Mouse (Mus musculus) limb, embryonic 10.5 days (tissue): ENCODE measurements around the gene Erc2. TPM values are rescaled to one million over a fixed set of nuclear protein-coding genes. Genes with fewer than 3 reads are reported as not detected.

Source experiments
- DNase-seq: peaks from one replicate; pipeline ENCODE4 v3.0.0-alpha.2; 2017; ENCODE audit warnings: low spot score
- H3K27ac ChIP-seq: fragments of 300-500 bp; sonication (generic); 2 replicates; pipeline ENCODE4 v1.5.1; 2016; ENCODE audit warnings: mild to moderate bottlenecking
- H3K27me3 ChIP-seq: fragments of 300-500 bp; sonication (generic); 2 replicates; pipeline ENCODE4 v1.6.1; 2016; ENCODE audit warnings: low read depth, mild to moderate bottlenecking; ENCODE audit not compliant: poor library complexity, severe bottlenecking
- H3K36me3 ChIP-seq: fragments of 300-500 bp; sonication (generic); 2 replicates; pipeline ENCODE4 v1.6.1; 2016; ENCODE audit warnings: mild to moderate bottlenecking, moderate library complexity
- H3K4me1 ChIP-seq: fragments of 300-500 bp; sonication (generic); 2 replicates; pipeline ENCODE4 v1.6.1; 2016
- H3K4me3 ChIP-seq: fragments of 300-500 bp; sonication (generic); 2 replicates; pipeline ENCODE4 v1.5.1; 2016; ENCODE audit warnings: mild to moderate bottlenecking, moderate library complexity
- H3K9me3 ChIP-seq: fragments of 300-500 bp; sonication (generic); replicated peaks from 2 replicates; pipeline ENCODE4 v1.6.1; 2016; ENCODE audit warnings: mild to moderate bottlenecking
- WGBS: fragments of 180-500 bp; shearing (Covaris S2); methylation state at CpG from one replicate; pipeline ENCODE4 v1.1.7; 2016; 5-methylcytosine and 5-hydroxymethylcytosine counted together
- polyA plus RNA-seq: library from polyadenylated mRNA; unstranded; fragments of >200 nt; fragmentation: Nextera tagmentation; extraction: Ambion mirVana; gene quantifications from 2 replicates; pipeline ENCODE4 v1.2.1, GENCODE M21; 2016

Gene Erc2
- polyA plus RNA-seq, 1 experiment from 2014 or later: 4.8 TPM

GRCm38 (mm10) chr14:28504101-28505050 is 882.1 kb downstream of the Erc2 start, which contains the start of gene Wnt5a:
Gene Wnt5a, plus strand, starts transcription at chr14:28504750.
- H3K4me1 ChIP-seq: peaks cover 58% of the 10 kb centered on the region
- H3K27ac ChIP-seq: peak within 1 kb of the TSS; percentile 99
- H3K27me3 ChIP-seq: peaks cover 22% of the 10 kb centered on the region
- peaks cover 9% of the 10 kb centered on the region for H3K36me3 ChIP-seq
- 1% methylated on average over 53 of the region's 53 CpGs for WGBS
- peak within 1 kb of the TSS; percentile 91 for H3K4me3 ChIP-seq
- peak; percentile 84 for DNase-seq
- H3K9me3 ChIP-seq: no peaks in the 10 kb centered on the region

GRCm38 (mm10) chr14:28505051-28505585 is 882.9 kb downstream of the Erc2 start:
- peaks cover 11% of the 10 kb centered on the region for H3K36me3 ChIP-seq
- H3K4me3 ChIP-seq: peak overlapping the region; percentile 91
- H3K4me1 ChIP-seq: peaks cover 61% of the 10 kb centered on the region
- peaks cover 22% of the 10 kb centered on the region for H3K27me3 ChIP-seq
- H3K27ac ChIP-seq: peak overlapping the region; percentile 99
- peak; percentile 77 for DNase-seq
- no peaks in the 10 kb centered on the region for H3K9me3 ChIP-seq
- WGBS: under 1% methylated on average over 22 of the region's 22 CpGs

- under 1% methylated on average over 62 of the region's 62 CpGs for WGBS
- DNase-seq: peak; percentile 79
Measured at GRCm38 (mm10) chr14:28505586-28506375, 883.6 kb downstream of the Erc2 start.

GRCm38 (mm10) chr14:28506376-28506831 is 884.2 kb downstream of the Erc2 start:
- peaks cover 63% of the 10 kb centered on the region for H3K4me1 ChIP-seq
- WGBS: under 1% methylated on average over 29 of the region's 29 CpGs
- peaks cover 17% of the 10 kb centered on the region for H3K27me3 ChIP-seq
- DNase-seq: peak; percentile 83
- H3K27ac ChIP-seq: peak overlapping the region; percentile 99
- H3K4me3 ChIP-seq: peak overlapping the region; percentile 91
- peaks cover 15% of the 10 kb centered on the region for H3K36me3 ChIP-seq
- no peaks in the 10 kb centered on the region for H3K9me3 ChIP-seq

More at GRCm38 (mm10) chr14:28505586-28506375, 883.6 kb downstream of the Erc2 start:
- peak overlapping the region; percentile 99 for H3K27ac ChIP-seq
- H3K27me3 ChIP-seq: peaks cover 17% of the 10 kb centered on the region
- peak overlapping the region; percentile 91 for H3K4me3 ChIP-seq
- H3K4me1 ChIP-seq: peaks cover 63% of the 10 kb centered on the region
- no peaks in the 10 kb centered on the region for H3K9me3 ChIP-seq
- peaks cover 15% of the 10 kb centered on the region for H3K36me3 ChIP-seq

GRCm38 (mm10) chr14:28507011-28507410 is 884.8 kb downstream of the Erc2 start:
- Histone ChIP-seq H3K27me3 (peaks cover 17% of the 10 kb centered on the region), H3K4me1 (peaks cover 62% of the 10 kb centered on the region), H3K36me3 (peaks cover 19% of the 10 kb centered on the region), H3K9me3 (no peaks in the 10 kb centered on the region), H3K27ac (peak overlapping the region; percentile 99), H3K4me3 (peak overlapping the region; percentile 91)
- under 1% methylated on average over 15 of the region's 15 CpGs for WGBS
- no peak for DNase-seq

GRCm38 (mm10) chr14:28507471-28507870 is 885.2 kb downstream of the Erc2 start:
- peaks cover 14% of the 10 kb centered on the region for H3K27me3 ChIP-seq
- peak overlapping the region; percentile 99 for H3K27ac ChIP-seq
- WGBS: under 1% methylated on average over 18 of the region's 18 CpGs
- H3K36me3 ChIP-seq: peaks cover 24% of the 10 kb centered on the region
- peak; percentile 88 for DNase-seq
- H3K9me3 ChIP-seq: no peaks in the 10 kb centered on the region
- peak overlapping the region; percentile 91 for H3K4me3 ChIP-seq
- peaks cover 62% of the 10 kb centered on the region for H3K4me1 ChIP-seq

GRCm38 (mm10) chr14:28508288-28509258 is 886.3 kb downstream of the Erc2 start:
- Histone ChIP-seq H3K9me3 (no peaks in the 10 kb centered on the region), H3K4me3 (peak overlapping the region; percentile 91), H3K27ac (peak overlapping the region; percentile 99), H3K36me3 (peaks cover 35% of the 10 kb centered on the region), H3K27me3 (peaks cover 6% of the 10 kb centered on the region; the same call in 1 of the 2 replicates), H3K4me1 (peaks cover 62% of the 10 kb centered on the region)
- WGBS: 6% methylated on average over 27 of the region's 27 CpGs
- peak; percentile 58 for DNase-seq

- H3K9me3 ChIP-seq: no peaks in the 10 kb centered on the region
- H3K27ac ChIP-seq: peak overlapping the region; percentile 99
- peak; percentile 90 for DNase-seq
- 0 out of 2 replicates have a peak, but pooled peaks cover 6% of the 10 kb centered on the region for H3K27me3 ChIP-seq
- peaks cover 46% of the 10 kb centered on the region for H3K36me3 ChIP-seq
- under 1% methylated on average over 47 of the region's 47 CpGs for WGBS
- H3K4me3 ChIP-seq: peak overlapping the region; percentile 91
- H3K4me1 ChIP-seq: peaks cover 60% of the 10 kb centered on the region
Measured at GRCm38 (mm10) chr14:28509441-28510340, 887.5 kb downstream of the Erc2 start.

GRCm38 (mm10) chr14:28510341-28511028 is 888.3 kb downstream of the Erc2 start:
- Histone ChIP-seq H3K27me3 (0 out of 2 replicates have a peak, but pooled peaks cover 6% of the 10 kb centered on the region), H3K27ac (peak overlapping the region; percentile 99), H3K36me3 (peaks cover 54% of the 10 kb centered on the region), H3K4me1 (peaks cover 67% of the 10 kb centered on the region), H3K4me3 (peak overlapping the region; percentile 91), H3K9me3 (no peaks in the 10 kb centered on the region)
- DNase-seq: peak; percentile 73
- under 1% methylated on average over 29 of the region's 29 CpGs for WGBS

- H3K36me3 ChIP-seq: peaks cover 61% of the 10 kb centered on the region
- peak overlapping the region; percentile 91 for H3K4me3 ChIP-seq
- 0 out of 2 replicates have a peak, but pooled peaks cover 6% of the 10 kb centered on the region for H3K27me3 ChIP-seq
- peak; percentile 71 for DNase-seq
- peak overlapping the region; percentile 99 for H3K27ac ChIP-seq
- WGBS: under 1% methylated on average over 41 of the region's 41 CpGs
- H3K9me3 ChIP-seq: no peaks in the 10 kb centered on the region
- peaks cover 69% of the 10 kb centered on the region for H3K4me1 ChIP-seq
Measured at GRCm38 (mm10) chr14:28511029-28511651, 888.9 kb downstream of the Erc2 start.
